Mouse (Mus musculus) G1E (cell line): Measurements from ENCODE around the gene Gnas.

Experiments
- CTCF ChIP-seq: IDR thresholded peaks from 2 replicates; pipeline ENCODE4 v1.5.1; 2012; ENCODE audit warnings: low read depth, low read length, inconsistent platforms, mixed read lengths
- GATA1 ChIP-seq: IDR thresholded peaks from 2 replicates; pipeline ENCODE4 v1.6.1; 2012; ENCODE audit warnings: borderline replicate concordance, low read length, inconsistent platforms, mixed read lengths
- TAL1 ChIP-seq: conservative IDR thresholded peaks from 2 replicates; pipeline ENCODE4 v1.6.1; 2012; ENCODE audit warnings: low read depth, low read length, inconsistent platforms, mixed read lengths

- no peak for TF ChIP-seq CTCF
- no peak for TF ChIP-seq GATA1
- no peak for TF ChIP-seq TAL1
Observed at GRCm38 (mm10) chr2:174291662-174292030, 7.5 kb downstream of the Gnas start.
